Comparison of ENCODE assay signal across 9 mouse cellular contexts in the genomic region with DNA sequence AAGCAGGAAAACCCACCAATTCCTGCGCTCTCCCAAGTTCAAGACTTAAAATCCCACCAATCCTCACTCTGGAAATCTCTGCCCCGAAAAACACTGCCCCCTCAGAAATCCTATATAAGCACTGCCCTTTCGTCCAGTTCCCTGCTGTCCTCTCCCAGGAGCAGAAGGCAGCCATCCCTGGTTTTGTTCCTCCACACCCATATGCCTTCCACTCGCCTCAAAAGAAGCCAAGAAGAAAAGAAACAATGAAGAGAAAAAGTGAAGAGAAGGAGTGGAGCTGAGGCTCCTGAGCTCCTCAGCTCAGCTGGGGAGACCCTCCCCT. TPM values are rescaled to one million over a fixed set of nuclear protein-coding genes. Genes with fewer than 3 reads are reported as not detected.
A peak's percentile ranks its signal among the peaks of the same experiment; 100 is the strongest.
DNase-seq lines count a peak whose midpoint lies in the region; ATAC-seq lines count a peak whose summit lies in the region.
"Had no signal": no experiment of that assay in that cellular context is flagged by ENCODE, and none has a peak within 500 bp of the region (broad histone marks: within the 10 kb centered on the region; RNA-seq: fewer than 3 reads in every experiment).

No protein-coding gene starts in this region.

- peak overlapping the region; percentile 65 for H3K4me2 ChIP-seq in kidney, embryonic 14.5 days (replicated peaks; ENCODE audit: low read depth, low read length)
- H3K4me2 ChIP-seq in hindbrain, embryonic 14.5 days (replicated peaks): peak overlapping the region; percentile 55
- peak overlapping the region; percentile 65 for H3K4me2 ChIP-seq in midbrain, embryonic 14.5 days (ENCODE audit: low read length)

- no peak overlapping the region for H3K27ac ChIP-seq in kidney, embryonic 14.5 days (ENCODE audit: low read depth, low read length)
- H3K27ac ChIP-seq in hindbrain, embryonic 14.5 days: peak overlapping the region; percentile 100
- peak overlapping the region; percentile 99 for H3K27ac ChIP-seq in midbrain, embryonic 14.5 days (replicated peaks; ENCODE audit: low read depth, low read length)

- ATAC-seq in kidney, embryonic 14.5 days (ENCODE audit: low FRiP score, low TSS enrichment): no peak
- no peak for ATAC-seq in hindbrain, embryonic 14.5 days (ENCODE audit: low FRiP score)
- no peak for ATAC-seq in midbrain, embryonic 14.5 days (ENCODE audit: low FRiP score, low TSS enrichment)

- WGBS in kidney, embryonic 14.5 days: 43% methylated on average over 4 of the region's 4 CpGs
- WGBS in hindbrain, embryonic 14.5 days: 44% methylated on average over 4 of the region's 4 CpGs
- WGBS in midbrain, embryonic 14.5 days: 37% methylated on average over 4 of the region's 4 CpGs

- H3K9ac ChIP-seq in kidney, embryonic 14.5 days (ENCODE audit: low read depth, low read length): no peak overlapping the region; the same call in 1 of the 2 replicates
- peak overlapping the region; percentile 2; the same call in 1 of the 2 replicates for H3K9ac ChIP-seq in hindbrain, embryonic 14.5 days
- peak overlapping the region; percentile 87 for H3K9ac ChIP-seq in midbrain, embryonic 14.5 days (replicated peaks; ENCODE audit: low read length)

- no peaks in the 10 kb centered on the region for H3K9me3 ChIP-seq in kidney, embryonic 14.5 days (ENCODE audit: control insufficient read depth, low read length)
- no peaks in the 10 kb centered on the region for H3K9me3 ChIP-seq in hindbrain, embryonic 14.5 days (ENCODE audit: control insufficient read depth, low read length)
- no peaks in the 10 kb centered on the region for H3K9me3 ChIP-seq in midbrain, embryonic 14.5 days (ENCODE audit: control insufficient read depth, low read length)
- H3K9me3 ChIP-seq: G1E had no signal

- peak overlapping the region; percentile 58; the same call in 1 of the 2 replicates for H3K4me3 ChIP-seq in kidney, embryonic 14.5 days (ENCODE audit: low read length)
- peak overlapping the region; percentile 62 for H3K4me3 ChIP-seq in hindbrain, embryonic 14.5 days (replicated peaks; ENCODE audit: low read length)
- peak overlapping the region; percentile 58 for H3K4me3 ChIP-seq in midbrain, embryonic 14.5 days (replicated peaks; ENCODE audit: low read depth, low read length)

- H3K4me1 ChIP-seq in kidney, embryonic 14.5 days (ENCODE audit: control insufficient read depth, insufficient read depth, low read length): no peaks in the 10 kb centered on the region
- peaks cover 4% of the 10 kb centered on the region; the same call in 1 of the 2 replicates for H3K4me1 ChIP-seq in hindbrain, embryonic 14.5 days (replicated peaks; ENCODE audit: control insufficient read depth, insufficient read depth, low read length)
- H3K4me1 ChIP-seq in midbrain, embryonic 14.5 days (ENCODE audit: control insufficient read depth, insufficient read depth, low read length): no peaks in the 10 kb centered on the region

- DNase-seq in kidney, adult 8-10 months: no peak
- DNase-seq in cerebellum, postnatal 36 days: peak; percentile 9 to 26
- DNase-seq in hindbrain, embryonic 14.5 days (ENCODE audit: low spot score): no peak
- no peak for DNase-seq in midbrain, embryonic 14.5 days
- DNase-seq in retina, embryonic 14.5 days (ENCODE audit: low spot score): no peak
- DNase-seq in kidney, postnatal 10 days: no peak
- DNase-seq in right cerebral cortex, adult 2 months (ENCODE audit: low spot score in 2 of 2): no peak

- H3K36me3 ChIP-seq in kidney, embryonic 14.5 days (ENCODE audit: control insufficient read depth, insufficient read depth, low read length): no peaks in the 10 kb centered on the region
- H3K36me3 ChIP-seq in hindbrain, embryonic 14.5 days (replicated peaks; ENCODE audit: control insufficient read depth, insufficient read depth): no peaks in the 10 kb centered on the region
- no peaks in the 10 kb centered on the region for H3K36me3 ChIP-seq in midbrain, embryonic 14.5 days (ENCODE audit: control insufficient read depth, insufficient read depth, low read length)
- H3K36me3 ChIP-seq: G1E had no signal

- H3K27me3 ChIP-seq in kidney, embryonic 14.5 days (ENCODE audit: control insufficient read depth, insufficient read depth, low read length): 0 out of 2 replicates have a peak, but pooled peaks cover 3% of the 10 kb centered on the region
- no peaks in the 10 kb centered on the region for H3K27me3 ChIP-seq in hindbrain, embryonic 14.5 days (ENCODE audit: control insufficient read depth, insufficient read depth, low read length)
- no peaks in the 10 kb centered on the region for H3K27me3 ChIP-seq in midbrain, embryonic 14.5 days (ENCODE audit: control insufficient read depth, insufficient read depth, low read length)

RNA-seq across cellular contexts. Expression of gene BC051142, which starts 0.7 kb away (rescaled TPM):
- polyA plus RNA-seq in kidney, embryonic 14.5 days (2014; fragmentation: Nextera tagmentation; extraction: Ambion mirVana): 0.74 and 1.9 TPM in 2 replicates
- 4.2 and 5.6 TPM in 2 replicates for polyA plus RNA-seq in hindbrain, embryonic 14.5 days (2014; fragmentation: Nextera tagmentation; extraction: Ambion mirVana)
- 5.8 and 6.2 TPM in 2 replicates for polyA plus RNA-seq in midbrain, embryonic 14.5 days (2014; fragmentation: Nextera tagmentation; extraction: Ambion mirVana)
- polyA plus RNA-seq: G1E had no signal

RNA-seq across cellular contexts. Expression of gene Btnl1, which starts 22.4 kb away (rescaled TPM):
- not detected in 2 replicates for polyA plus RNA-seq in kidney, embryonic 14.5 days (2014; fragmentation: Nextera tagmentation; extraction: Ambion mirVana)
- polyA plus RNA-seq in hindbrain, embryonic 14.5 days (2014; fragmentation: Nextera tagmentation; extraction: Ambion mirVana): not detected in 2 replicates
- polyA plus RNA-seq in midbrain, embryonic 14.5 days (2014; fragmentation: Nextera tagmentation; extraction: Ambion mirVana): not detected in 2 replicates
- polyA plus RNA-seq: G1E had no signal

RNA-seq across cellular contexts. Expression of gene Btnl2, which starts 44.7 kb away (rescaled TPM):
- 0.14 TPM in 1 of 2 replicates, not detected in the other for polyA plus RNA-seq in kidney, embryonic 14.5 days (2014; fragmentation: Nextera tagmentation; extraction: Ambion mirVana)
- 0.10 TPM in 1 of 2 replicates, not detected in the other for polyA plus RNA-seq in hindbrain, embryonic 14.5 days (2014; fragmentation: Nextera tagmentation; extraction: Ambion mirVana)
- polyA plus RNA-seq in midbrain, embryonic 14.5 days (2014; fragmentation: Nextera tagmentation; extraction: Ambion mirVana): not detected in 2 replicates
- polyA plus RNA-seq: G1E had no signal

Comparison
In these comparisons a context has a peak if more than half of its experiments do, and no peak if none do; other contexts are left out.
1. DNase-seq: peak in cerebellum, postnatal 36 days (2 of 2); none in kidney, adult 8-10 months (0 of 2), hindbrain, embryonic 14.5 days (single experiment), midbrain, embryonic 14.5 days (single experiment), retina, embryonic 14.5 days (single experiment), kidney, postnatal 10 days (single experiment) and right cerebral cortex, adult 2 months (0 of 2).
2. Peak in every context shown above with its lines, with median percentiles within 50 percentile points of each other: H3K4me2 ChIP-seq and H3K4me3 ChIP-seq.